Mouse (Mus musculus) left cerebral cortex, adult 2 months (tissue): ENCODE measurements at regions not wholly inside any gene's neighbourhood (a gene's known extent, or its start where the extent isn't known, plus 50 kb on each side); places are given as distances from the start of the nearest gene placed in this dataset.
"Not testable (repeated sequence)": the region's sequence is repeated elsewhere in the genome, so short reads cannot be mapped to it uniquely, and the experiment has no call there.

Experiments
- DNase-seq, 2 experiments: peaks; one replicate each; pipeline ENCODE4 v3.0.0; 2021 to 2022; ENCODE audit warnings: low spot score in 2 of 2, mixed read lengths in 1 of 2; ENCODE audit errors: extremely low spot score in 1 of 2
- H3K27ac ChIP-seq: fragments of 200-600 bp; 2 replicates; pipeline ENCODE4 v1.8.1; 2022
- H3K4me3 ChIP-seq: fragments of 200-600 bp; 2 replicates; pipeline ENCODE4 v1.8.1; 2022
- CTCF ChIP-seq: fragments of 200-600 bp; IDR thresholded peaks from 2 replicates; pipeline ENCODE4 v1.8.1; 2022; ENCODE audit warnings: antibody characterized with exemption, mild to moderate bottlenecking, moderate library complexity
- intact Hi-C: fragments of 180-260 bp; cut with DNase I; formaldehyde crosslinking; loops from one replicate; pipeline ENCODE4 v1.15.1; 2025

DNA sequence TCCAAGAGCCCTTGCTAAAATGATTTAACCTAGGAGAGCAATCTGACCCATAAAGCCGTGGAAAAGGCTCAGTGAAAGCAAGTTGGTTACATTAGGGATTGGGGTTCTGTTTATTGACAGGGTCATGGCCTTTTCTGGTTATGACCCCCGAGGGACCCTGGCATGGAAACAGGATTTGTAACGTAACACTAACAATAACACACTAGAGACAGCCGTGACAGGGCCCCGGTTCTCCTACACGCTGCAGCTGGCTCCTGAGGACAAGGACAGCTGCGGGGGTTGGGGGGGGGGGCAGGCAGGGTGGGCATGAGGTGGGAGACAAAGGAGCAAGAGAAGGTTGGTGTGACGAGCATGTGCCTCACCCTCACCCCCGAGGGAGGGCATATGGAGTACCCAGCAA lies 300.4 kb downstream of the Ets1 start:
- TF ChIP-seq CTCF: no peak
- intact Hi-C loops: no loop called here
- DNase-seq: no peak
- no peak overlapping the region for H3K4me3 ChIP-seq
- no peak overlapping the region for H3K27ac ChIP-seq

DNA sequence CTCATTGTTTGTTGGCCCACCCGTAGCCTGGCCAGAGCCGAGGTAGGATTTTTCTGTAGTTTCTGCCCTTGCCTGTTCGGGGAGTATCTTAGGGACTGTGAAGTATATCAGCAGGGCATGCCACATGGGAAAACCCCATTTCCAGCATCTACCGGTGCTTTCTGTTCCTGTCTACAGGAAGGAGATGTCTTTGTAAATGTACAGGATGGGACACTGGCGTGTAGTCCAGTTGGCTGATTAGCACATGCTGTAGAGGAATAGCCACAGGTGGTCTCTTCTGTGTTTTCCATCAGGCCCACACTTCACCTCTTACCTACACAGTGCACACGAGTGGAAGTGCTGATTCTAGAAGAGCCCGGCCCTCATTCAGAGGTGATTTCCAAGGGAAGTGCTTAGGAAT lies 301.4 kb downstream of the Ets1 start:
- DNase-seq: no peak
- intact Hi-C loops: no loop called here
- Histone ChIP-seq H3K4me3 (no peak overlapping the region), H3K27ac (no peak overlapping the region)
- no peak for TF ChIP-seq CTCF

DNA sequence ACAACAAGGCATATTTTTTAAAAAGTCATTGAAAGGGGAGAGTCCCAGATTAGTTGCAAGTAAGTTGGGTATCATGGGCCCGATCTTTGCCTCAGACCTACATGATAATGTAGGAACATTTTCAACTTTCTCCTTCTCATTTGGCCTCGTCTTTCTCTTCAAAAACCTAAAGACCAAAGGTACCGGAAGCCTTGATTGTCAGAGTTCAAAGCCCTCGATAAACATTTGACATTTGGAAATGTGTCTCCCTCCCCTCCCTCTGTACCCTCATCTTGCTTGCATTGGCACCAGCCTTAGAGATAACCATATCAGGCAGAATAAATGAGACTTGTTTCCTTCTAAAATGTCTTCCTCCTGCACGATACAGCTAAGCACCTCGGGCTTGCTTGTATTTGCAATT lies 302.8 kb downstream of the Ets1 start:
- no peak for DNase-seq
- Histone ChIP-seq H3K4me3 (no peak overlapping the region), H3K27ac (no peak overlapping the region)
- intact Hi-C loops: no loop called here
- TF ChIP-seq CTCF: no peak

- Histone ChIP-seq H3K27ac (no peak overlapping the region), H3K4me3 (no peak overlapping the region)
- intact Hi-C loops: loop anchor here (1.0 to 10.0 kb wide), 6 partner anchors 141 to 535 kb away; no protein-coding TSS in a partner anchor
These were observed 303.6 kb downstream of the Ets1 start for GRCm38 (mm10) chr9:32939626-32940025.

GRCm38 (mm10) chr9:32940111-32940813 lies 304.2 kb downstream of the Ets1 start:
- Histone ChIP-seq H3K4me3 (peak overlapping the region; percentile 51), H3K27ac (peak overlapping the region; percentile 59)
- peak; percentile 71 to 77 for DNase-seq
- peak; percentile 87 for TF ChIP-seq CTCF
- intact Hi-C loops: loop anchor here (1.0 to 10.0 kb wide), 6 partner anchors 141 to 535 kb away; no protein-coding TSS in a partner anchor

More at GRCm38 (mm10) chr9:32939626-32940025, 303.6 kb downstream of the Ets1 start:
- no peak for DNase-seq
- TF ChIP-seq CTCF: no peak

- peak overlapping the region; percentile 51; the same call in 1 of the 2 replicates for H3K4me3 ChIP-seq
These were observed 305.1 kb downstream of the Ets1 start for GRCm38 (mm10) chr9:32940919-32941767.

GRCm38 (mm10) chr9:32941768-32942030 lies 305.7 kb downstream of the Ets1 start:
- DNase-seq: no peak
- no peak; the same call in 1 of the 2 replicates for TF ChIP-seq CTCF
- intact Hi-C loops: loop anchor here (2.0 to 10.0 kb wide), 4 partner anchors 139 to 537 kb away; no protein-coding TSS in a partner anchor
- no peak overlapping the region for H3K27ac ChIP-seq
- no peak overlapping the region for H3K4me3 ChIP-seq

More at GRCm38 (mm10) chr9:32940919-32941767, 305.1 kb downstream of the Ets1 start:
- H3K27ac ChIP-seq: peak overlapping the region; percentile 47; the same call in 1 of the 2 replicates
- no peak for DNase-seq
- intact Hi-C loops: loop anchor here (1.0 to 10.0 kb wide), 6 partner anchors 140 to 536 kb away; no protein-coding TSS in a partner anchor
- TF ChIP-seq CTCF: no peak

DNA sequence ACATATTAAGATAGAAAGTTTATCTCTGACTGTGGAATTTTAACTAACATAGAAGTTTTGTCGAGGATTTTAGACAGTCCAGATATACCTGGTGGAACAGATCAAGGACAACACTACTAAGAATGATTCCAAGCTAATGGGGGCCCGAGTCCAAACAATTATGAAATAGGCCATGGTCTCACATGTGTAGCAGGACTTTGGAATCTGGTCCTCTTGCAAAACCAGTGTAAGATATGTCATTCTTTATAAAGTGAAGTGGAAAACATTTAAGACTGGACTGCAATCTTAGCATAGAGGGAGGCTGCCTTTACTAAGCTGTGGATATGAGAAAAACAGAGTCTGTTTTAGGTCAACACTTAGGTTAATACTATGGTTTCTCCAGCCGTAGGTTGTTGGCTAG lies 311.2 kb downstream of the Ets1 start:
- DNase-seq: no peak
- Histone ChIP-seq H3K27ac (no peak overlapping the region), H3K4me3 (no peak overlapping the region)
- TF ChIP-seq CTCF: no peak
- intact Hi-C loops: loop anchor here (5.0 to 10.0 kb wide), 2 partner anchors 125 to 542 kb away; no protein-coding TSS in a partner anchor

DNA sequence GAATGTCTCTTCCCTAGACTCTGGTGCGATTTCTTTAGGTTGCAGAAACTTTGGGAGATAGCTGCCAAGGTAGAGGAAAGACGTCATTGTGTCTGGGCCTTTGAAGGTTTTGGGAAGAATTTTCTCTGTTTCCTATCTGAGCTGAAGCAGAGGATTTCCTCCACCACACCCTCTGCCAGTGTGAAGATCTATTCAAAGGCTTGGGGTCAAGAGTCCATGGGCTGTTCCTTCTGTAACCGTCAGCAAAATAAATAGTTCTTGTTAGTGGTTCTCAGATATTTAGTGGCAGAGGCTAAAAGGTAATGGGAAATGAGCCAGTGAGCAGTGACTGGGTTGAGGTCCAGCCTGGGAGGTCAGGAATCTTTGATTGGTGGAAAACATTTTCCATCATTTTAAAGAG lies 313.0 kb downstream of the Ets1 start:
- no peak for TF ChIP-seq CTCF
- no peak overlapping the region for H3K27ac ChIP-seq
- H3K4me3 ChIP-seq: no peak overlapping the region
- intact Hi-C loops: loop anchor here (5.0 to 10.0 kb wide), 2 partner anchors 123 to 544 kb away; no protein-coding TSS in a partner anchor
- no peak for DNase-seq

- Histone ChIP-seq H3K4me3 (no peak overlapping the region), H3K27ac (no peak overlapping the region)
- DNase-seq: no peak
- TF ChIP-seq CTCF: no peak
- intact Hi-C loops: no loop called here
These were observed 322.7 kb downstream of the Ets1 start for GRCm38 (mm10) chr9:32958716-32959115.

GRCm38 (mm10) chr9:32959468-32959867 lies 323.4 kb downstream of the Ets1 start:
- H3K27ac ChIP-seq, DNase-seq, H3K4me3 ChIP-seq, intact Hi-C loops: not testable (repeated sequence)

DNA sequence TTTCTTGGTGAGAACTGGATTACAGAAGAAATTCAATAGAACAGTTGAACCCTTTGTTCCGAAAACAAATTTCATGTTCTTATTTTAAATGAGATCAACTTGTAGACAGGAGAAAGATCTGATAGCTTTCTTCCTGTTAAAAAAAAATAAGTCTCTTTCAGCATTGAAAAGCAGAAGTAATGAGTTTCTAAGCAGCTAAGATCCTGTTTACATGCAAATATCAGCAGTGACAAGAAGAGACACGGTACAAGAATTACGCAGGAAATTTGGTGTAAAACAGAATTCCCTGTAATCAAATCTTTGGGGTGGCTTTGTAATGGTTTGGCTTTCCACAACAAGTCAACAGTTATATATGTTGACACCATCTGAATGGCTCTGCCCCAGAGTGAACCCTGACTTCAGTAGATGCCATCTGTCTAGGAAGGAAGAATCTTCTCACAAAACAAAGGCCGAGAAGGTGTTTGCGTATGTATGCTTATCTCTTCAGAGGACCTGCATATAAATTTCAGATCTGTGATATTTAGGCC lies 326.7 kb downstream of the Ets1 start:
- Histone ChIP-seq H3K4me3 (no peak overlapping the region), H3K27ac (no peak overlapping the region)
- intact Hi-C loops: no loop called here
- no peak for TF ChIP-seq CTCF
- no peak for DNase-seq
